Mouse (Mus musculus) liver, embryonic 14 days (tissue): Measurements from ENCODE around the gene Dkk3. TPM values are rescaled to one million over a fixed set of nuclear protein-coding genes. Genes with fewer than 3 reads are reported as not detected.

Source experiments
- polyA plus RNA-seq: library from polyadenylated mRNA; depleted of rRNA; stranded (reverse); fragments of >200 nt; gene quantifications from 2 replicates; pipeline ENCODE4 v1.2.3, GENCODE M21; 2012; rRNA removed

Gene Dkk3
- 1.6 TPM in 2 replicates for polyA plus RNA-seq

GRCm38 (mm10) chr7:112158942-112159341, at the start of gene Dkk3:
Gene Dkk3, minus strand, starts transcription at chr7:112159057.

Other genes with a start within 250 kb of the Dkk3 start
- 12.2 and 13.3 TPM in 2 replicates for gene Usp47, start 135.6 kb downstream of the Dkk3 start, polyA plus RNA-seq
- gene Mical2, start 66.8 kb upstream of the Dkk3 start, polyA plus RNA-seq = 1.1 and 1.3 TPM in 2 replicates